Mouse (Mus musculus) neural tube, embryonic 14.5 days (tissue): ENCODE results near the gene Insig2. TPM values are rescaled to one million over a fixed set of nuclear protein-coding genes. Genes with fewer than 3 reads are reported as not detected.

ENCODE experiments used
- ATAC-seq: fragments of 200-750 bp; cut with Nextera tagmentation; 2 replicates; pipeline ENCODE4 v1.8.0; 2017; ENCODE audit warnings: low read depth, mild to moderate bottlenecking, moderate TSS enrichment, moderate library complexity
- H3K27ac ChIP-seq: fragments of 300-500 bp; sonication (generic); 2 replicates; pipeline ENCODE4 v1.5.1; 2014; ENCODE audit warnings: low read depth, mild to moderate bottlenecking, control low read depth, low read length, moderate library complexity, mixed read lengths
- H3K27me3 ChIP-seq: fragments of 300-500 bp; sonication (generic); 2 replicates; pipeline ENCODE4 v1.6.1; 2014; ENCODE audit warnings: low read length; ENCODE audit not compliant: control insufficient read depth, insufficient read depth
- H3K36me3 ChIP-seq: fragments of 300-500 bp; sonication (generic); 2 replicates; pipeline ENCODE4 v1.6.1; 2014; ENCODE audit warnings: low read length, mixed read lengths; ENCODE audit not compliant: control insufficient read depth, insufficient read depth
- H3K4me1 ChIP-seq: fragments of 300-500 bp; sonication (generic); 2 replicates; pipeline ENCODE4 v1.6.1; 2014; ENCODE audit warnings: low read length; ENCODE audit not compliant: control insufficient read depth, insufficient read depth
- H3K4me2 ChIP-seq: fragments of 300-500 bp; sonication (generic); 2 replicates; pipeline ENCODE4 v1.6.1; 2014; ENCODE audit warnings: mild to moderate bottlenecking, low read depth, low read length, control low read depth
- H3K4me3 ChIP-seq: fragments of 300-500 bp; sonication (generic); 2 replicates; pipeline ENCODE4 v1.5.1; 2014; ENCODE audit warnings: low read depth, low read length, control low read depth, mixed read lengths
- H3K9ac ChIP-seq: fragments of 300-500 bp; sonication (generic); replicated peaks from 2 replicates; pipeline ENCODE4 v1.6.1; 2014; ENCODE audit warnings: low read depth, mild to moderate bottlenecking, control low read depth, low read length, mixed read lengths
- H3K9me3 ChIP-seq: fragments of 300-500 bp; sonication (generic); 2 replicates; pipeline ENCODE4 v1.6.1; 2016; ENCODE audit warnings: low read length; ENCODE audit not compliant: control insufficient read depth
- WGBS: fragments of 180-500 bp; shearing (Covaris S2); extraction: QIAGEN DNeasy Blood & Tissue Kit; methylation state at CpG from one replicate; pipeline ENCODE4 v1.1.7; 2014; 5-methylcytosine and 5-hydroxymethylcytosine counted together
- polyA plus RNA-seq: library from polyadenylated mRNA; unstranded; fragments of >200 nt; fragmentation: Nextera tagmentation; extraction: Ambion mirVana; gene quantifications from 2 replicates; pipeline ENCODE4 v1.2.1, GENCODE M21; 2014

Insig2 gene
- polyA plus RNA-seq, 1 experiment from 2014 or later: 26.4 TPM

DNA sequence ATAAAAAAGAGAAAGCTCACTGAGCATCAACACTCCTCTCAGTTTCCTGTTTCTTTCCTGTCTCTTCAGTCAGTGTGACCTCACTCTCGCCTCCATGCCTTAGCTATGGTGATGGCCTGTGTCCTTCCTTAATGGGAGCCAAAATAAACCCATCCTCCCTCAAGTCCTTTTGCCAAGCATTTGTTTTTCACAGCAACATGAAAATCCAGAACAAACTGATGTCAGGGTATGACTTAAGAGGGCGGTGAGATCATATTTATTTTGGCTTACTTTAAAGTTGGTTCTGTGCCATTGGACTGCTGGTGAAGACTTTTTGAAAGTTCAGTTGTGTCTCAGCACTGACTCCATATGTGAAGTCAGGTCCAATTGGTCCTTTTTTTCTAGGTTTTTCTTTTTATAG, 3.0 kb downstream of the Insig2 start:
- ATAC-seq: no peak
- Histone ChIP-seq H3K9me3 (no peaks in the 10 kb centered on the region), H3K4me2 (no peak overlapping the region), H3K27ac (no peak overlapping the region), H3K4me1 (peaks cover 18% of the 10 kb centered on the region), H3K4me3 (no peak overlapping the region), H3K9ac (no peak overlapping the region), H3K27me3 (no peaks in the 10 kb centered on the region), H3K36me3 (no peaks in the 10 kb centered on the region)
- whole genome bisulfite sequencing: 89% methylated on average over 2 of the region's 2 CpGs

DNA sequence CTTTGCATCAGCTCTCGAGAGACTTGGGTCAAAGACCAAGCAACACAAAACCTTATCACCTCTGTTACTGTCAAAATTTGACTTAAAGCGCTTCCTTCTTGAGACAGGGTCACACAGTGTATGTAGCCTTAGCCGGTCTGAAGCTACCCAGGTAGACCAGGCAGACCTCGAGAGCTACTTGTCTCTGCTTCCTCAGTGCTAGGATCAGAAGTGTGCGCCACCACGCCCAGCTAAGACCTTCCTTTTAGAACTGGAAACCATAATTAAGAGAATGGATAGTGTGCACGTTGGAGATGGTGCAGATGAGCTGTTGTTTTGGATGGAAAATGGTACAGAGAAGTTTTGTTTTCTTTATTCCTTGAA, 4.2 kb downstream of the Insig2 start:
- H3K27me3 ChIP-seq: no peaks in the 10 kb centered on the region
- no peaks in the 10 kb centered on the region for H3K9me3 ChIP-seq
- H3K9ac ChIP-seq: peak overlapping the region; percentile 85
- 4% methylated on average over 7 of the region's 7 CpGs for WGBS
- peak overlapping the region; percentile 85 for H3K27ac ChIP-seq
- peak overlapping the region; percentile 84 for H3K4me3 ChIP-seq
- peaks cover 18% of the 10 kb centered on the region for H3K4me1 ChIP-seq
- H3K4me2 ChIP-seq: peak overlapping the region; percentile 59
- peak; percentile 70 for ATAC-seq
- H3K36me3 ChIP-seq: no peaks in the 10 kb centered on the region

GRCm38 (mm10) chr1:121327344-121328192, 4.8 kb downstream of the Insig2 start:
- under 1% methylated on average over 55 of the region's 55 CpGs for WGBS

DNA sequence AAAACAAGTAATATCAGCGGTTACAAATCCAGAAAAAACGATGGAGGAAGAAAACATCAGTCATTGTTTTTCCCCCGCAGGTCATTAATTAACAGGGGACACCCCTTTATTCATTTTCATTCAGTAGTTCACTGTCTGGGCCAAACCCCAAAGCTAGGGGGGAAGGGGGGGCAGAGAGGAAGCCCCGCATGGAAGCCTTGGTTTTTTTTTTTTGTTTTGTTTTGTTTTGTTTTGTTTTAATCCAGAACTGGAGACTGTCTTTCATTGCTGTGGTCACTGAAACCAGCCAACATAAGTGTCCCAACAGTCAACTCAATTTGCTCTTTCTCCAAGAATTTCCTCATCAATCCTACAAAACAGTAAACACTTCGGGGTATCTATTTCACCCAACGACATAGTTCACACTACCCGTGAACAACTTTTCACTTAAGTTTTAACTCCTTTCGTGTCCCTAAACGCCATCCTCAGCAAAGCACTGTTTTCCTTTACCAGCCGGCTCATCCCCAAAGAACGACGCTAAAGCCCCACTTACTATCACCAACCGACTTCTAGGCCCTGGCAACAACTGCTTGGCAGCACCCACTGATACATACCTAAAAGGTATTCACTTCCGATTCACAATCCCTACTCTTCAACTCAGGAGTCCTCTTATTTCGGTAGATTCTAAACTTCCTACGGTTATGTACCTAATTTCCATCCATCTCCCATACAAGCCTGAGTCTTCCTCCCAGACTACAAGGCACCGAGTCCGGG, 5.6 kb downstream of the Insig2 start:
- peaks cover 18% of the 10 kb centered on the region for H3K4me1 ChIP-seq
- H3K4me2 ChIP-seq: peak overlapping the region; percentile 59
- 30% methylated on average over 18 of the region's 18 CpGs for WGBS
- no peak overlapping the region for H3K27ac ChIP-seq
- peak overlapping the region; percentile 84 for H3K4me3 ChIP-seq
- H3K36me3 ChIP-seq: no peaks in the 10 kb centered on the region
- no peak for ATAC-seq
- no peaks in the 10 kb centered on the region for H3K27me3 ChIP-seq
- H3K9ac ChIP-seq: peak overlapping the region; percentile 85
- H3K9me3 ChIP-seq: no peaks in the 10 kb centered on the region

More at GRCm38 (mm10) chr1:121327344-121328192, 4.8 kb downstream of the Insig2 start:
- no peaks in the 10 kb centered on the region for H3K9me3 ChIP-seq
- H3K27me3 ChIP-seq: no peaks in the 10 kb centered on the region
- peak; percentile 99 for ATAC-seq
- no peaks in the 10 kb centered on the region for H3K36me3 ChIP-seq
- H3K9ac ChIP-seq: peak overlapping the region; percentile 85
- peak overlapping the region; percentile 59 for H3K4me2 ChIP-seq
- H3K4me1 ChIP-seq: peaks cover 18% of the 10 kb centered on the region
- peak overlapping the region; percentile 85 for H3K27ac ChIP-seq
- peak overlapping the region; percentile 84 for H3K4me3 ChIP-seq

GRCm38 (mm10) chr1:121323501-121323900, 8.9 kb downstream of the Insig2 start:
- H3K36me3 ChIP-seq: no peaks in the 10 kb centered on the region
- ATAC-seq: no peak
- WGBS: 81% methylated on average over 4 of the region's 4 CpGs
- no peak overlapping the region for H3K4me2 ChIP-seq
- no peak overlapping the region for H3K27ac ChIP-seq
- H3K27me3 ChIP-seq: no peaks in the 10 kb centered on the region
- H3K9ac ChIP-seq: no peak overlapping the region
- peaks cover 16% of the 10 kb centered on the region for H3K4me1 ChIP-seq
- no peak overlapping the region for H3K4me3 ChIP-seq
- H3K9me3 ChIP-seq: no peaks in the 10 kb centered on the region

DNA sequence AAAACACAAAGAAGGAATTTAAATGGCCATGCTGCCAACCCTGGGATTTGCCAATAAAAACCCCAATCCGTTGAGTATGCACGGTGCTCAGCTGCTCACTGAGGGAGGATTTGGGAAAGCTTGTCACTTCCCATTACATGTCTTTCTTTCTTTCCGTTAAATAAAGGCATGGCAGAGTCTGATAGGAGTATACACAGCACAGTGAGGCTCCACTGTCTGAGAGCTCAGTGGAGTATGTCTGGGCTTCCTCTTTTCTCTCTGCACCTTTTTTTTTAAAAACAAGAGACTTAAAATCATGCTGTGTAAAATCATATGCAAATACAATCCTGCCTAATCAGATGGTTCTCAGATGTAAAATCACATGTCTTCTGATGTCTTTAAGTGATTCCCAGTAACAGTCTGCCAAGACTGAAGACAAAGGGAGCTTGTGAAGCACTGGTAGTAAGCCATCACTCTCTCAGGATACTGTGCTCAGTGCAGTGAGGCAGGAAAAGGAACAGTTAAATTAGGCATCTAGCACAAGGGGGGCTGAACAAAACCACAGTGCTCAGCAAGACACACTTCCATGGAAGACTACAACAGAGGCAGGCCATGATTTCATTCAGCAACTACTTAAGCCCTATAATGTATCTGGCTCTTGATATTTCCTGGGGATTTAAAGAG, 17.5 kb downstream of the Insig2 start:
- no peak overlapping the region for H3K9ac ChIP-seq
- H3K4me2 ChIP-seq: no peak overlapping the region
- no peak overlapping the region for H3K4me3 ChIP-seq
- peak overlapping the region; percentile 76 for H3K27ac ChIP-seq
- H3K4me1 ChIP-seq: peaks cover 4% of the 10 kb centered on the region; the same call in 1 of the 2 replicates
- no peaks in the 10 kb centered on the region for H3K9me3 ChIP-seq
- WGBS: 42% methylated on average over 3 of the region's 3 CpGs
- H3K27me3 ChIP-seq: no peaks in the 10 kb centered on the region
- peak; percentile 83 for ATAC-seq
- H3K36me3 ChIP-seq: 0 out of 2 replicates have a peak, but pooled peaks cover 4% of the 10 kb centered on the region

DNA sequence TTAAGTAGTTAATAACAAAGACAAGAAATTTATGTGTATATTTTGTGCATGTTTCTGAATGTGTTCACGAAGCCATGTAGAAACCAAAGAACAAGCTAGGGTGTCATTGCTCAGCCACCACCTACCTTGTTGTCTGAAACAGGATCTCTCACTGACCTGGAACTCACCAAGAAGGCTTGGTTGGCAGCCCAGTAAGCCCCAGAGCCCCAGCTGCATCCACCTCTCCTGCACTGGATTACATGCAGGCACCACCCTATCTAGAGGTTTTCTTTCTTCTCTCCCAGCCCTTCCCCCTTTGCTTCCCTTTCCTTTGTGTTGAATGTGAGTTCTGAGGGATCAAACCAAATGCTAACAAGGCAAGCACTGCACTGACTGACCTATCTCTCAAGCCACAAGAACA, 19.2 kb downstream of the Insig2 start:
- Histone ChIP-seq H3K27ac (no peak overlapping the region), H3K4me2 (no peak overlapping the region), H3K27me3 (no peaks in the 10 kb centered on the region), H3K36me3 (0 out of 2 replicates have a peak, but pooled peaks cover 4% of the 10 kb centered on the region), H3K9me3 (no peaks in the 10 kb centered on the region), H3K4me1 (peaks cover 4% of the 10 kb centered on the region; the same call in 1 of the 2 replicates), H3K4me3 (no peak overlapping the region), H3K9ac (no peak overlapping the region)
- 89% methylated on average over 1 of the region's 1 CpGs for WGBS
- no peak for ATAC-seq

DNA sequence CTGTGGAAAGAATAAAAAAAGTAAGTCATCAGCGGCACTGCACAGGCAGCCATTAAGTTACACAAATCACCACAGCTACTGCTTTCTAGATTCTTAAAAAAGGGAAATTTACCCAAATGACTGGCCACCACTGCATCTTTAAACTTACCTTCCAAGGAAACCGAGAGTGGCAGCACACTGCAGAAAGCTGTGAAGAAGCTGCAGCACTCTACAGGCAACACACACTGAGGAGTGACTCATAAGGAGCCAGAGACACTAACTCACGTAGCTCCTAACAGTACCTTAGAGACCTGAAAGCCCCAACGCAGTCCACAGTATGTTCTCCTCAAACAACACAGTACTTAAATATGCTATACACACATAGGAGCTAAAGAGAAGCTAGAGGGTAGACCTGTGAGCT, 20.1 kb downstream of the Insig2 start:
- Histone ChIP-seq H3K27ac (no peak overlapping the region), H3K4me2 (no peak overlapping the region), H3K9me3 (no peaks in the 10 kb centered on the region), H3K9ac (no peak overlapping the region), H3K36me3 (0 out of 2 replicates have a peak, but pooled peaks cover 4% of the 10 kb centered on the region), H3K4me3 (no peak overlapping the region), H3K4me1 (peaks cover 4% of the 10 kb centered on the region; the same call in 1 of the 2 replicates), H3K27me3 (no peaks in the 10 kb centered on the region)
- WGBS: 77% methylated on average over 4 of the region's 4 CpGs
- no peak for ATAC-seq
